Mouse (Mus musculus): ENCODE results near the gene Grifin.

Grifin gene

DNA sequence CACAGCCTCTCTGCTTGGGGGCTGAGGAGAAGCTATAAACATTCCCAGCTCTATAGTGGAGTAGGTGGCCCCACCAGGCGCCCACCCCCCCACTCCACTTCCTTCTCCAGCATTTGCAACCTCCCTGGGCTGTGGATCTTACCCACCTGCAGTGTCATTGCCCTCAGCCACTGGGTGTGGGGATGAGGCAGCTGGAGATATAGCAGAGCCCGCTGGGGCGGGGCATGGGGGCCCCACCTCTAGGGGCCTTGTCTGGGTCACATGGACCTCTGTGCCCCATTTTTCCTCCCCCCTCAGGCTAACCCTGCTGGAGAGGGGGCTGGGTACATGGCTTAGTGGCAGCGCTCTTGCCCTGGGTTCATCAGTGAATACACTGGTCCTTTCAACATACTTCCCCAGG is at the start of gene Grifin:
Gene Grifin, minus strand, starts transcription at position 176 of the 400 bp plus-strand sequence.
- DNase-seq (ENCODE audit: low spot score in 2 of 2): no peak

DNA sequence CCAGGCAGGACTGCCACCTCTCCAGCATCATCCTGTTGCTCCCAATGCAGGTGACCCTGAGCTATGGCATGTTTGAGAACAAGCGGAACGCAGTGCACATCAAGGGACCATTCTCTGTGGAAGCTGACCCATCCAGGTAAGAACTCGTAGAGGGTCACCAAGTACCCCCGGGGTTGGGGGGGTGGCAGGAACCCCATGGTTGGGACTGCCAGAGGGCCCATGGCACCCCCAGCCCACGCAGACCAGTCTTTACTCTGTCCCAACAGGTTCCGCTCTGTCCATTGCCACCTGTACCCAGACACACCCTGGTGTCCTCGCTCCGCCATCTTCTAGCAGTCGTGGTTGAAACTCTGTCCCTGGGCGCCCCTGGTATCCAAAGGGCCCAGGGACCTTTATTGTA is 49.3 kb upstream of the Grifin start:
- DNase-seq (ENCODE audit: low spot score in 2 of 2): no peak

DNA sequence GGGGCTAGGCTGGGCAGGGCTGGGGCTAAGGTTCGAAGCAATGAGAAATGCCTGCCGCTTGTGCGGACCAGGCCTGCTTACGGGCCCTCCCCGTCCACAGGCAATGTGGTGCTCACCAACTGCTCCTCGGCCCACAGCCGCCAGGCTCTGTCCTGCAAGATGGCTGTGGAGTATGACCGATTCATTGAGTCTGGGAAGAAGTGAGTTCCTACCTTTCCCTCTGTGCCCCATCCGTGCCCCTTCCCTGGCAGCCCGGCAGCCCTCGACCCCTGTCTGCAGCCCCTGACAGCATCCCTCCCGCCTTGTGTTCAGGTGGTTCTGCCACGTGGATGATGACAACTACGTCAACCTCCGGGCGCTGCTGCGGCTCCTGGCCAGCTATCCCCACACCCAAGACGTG is 47.3 kb upstream of the Grifin start:
- no peak for DNase-seq (ENCODE audit: low spot score in 2 of 2)

DNA sequence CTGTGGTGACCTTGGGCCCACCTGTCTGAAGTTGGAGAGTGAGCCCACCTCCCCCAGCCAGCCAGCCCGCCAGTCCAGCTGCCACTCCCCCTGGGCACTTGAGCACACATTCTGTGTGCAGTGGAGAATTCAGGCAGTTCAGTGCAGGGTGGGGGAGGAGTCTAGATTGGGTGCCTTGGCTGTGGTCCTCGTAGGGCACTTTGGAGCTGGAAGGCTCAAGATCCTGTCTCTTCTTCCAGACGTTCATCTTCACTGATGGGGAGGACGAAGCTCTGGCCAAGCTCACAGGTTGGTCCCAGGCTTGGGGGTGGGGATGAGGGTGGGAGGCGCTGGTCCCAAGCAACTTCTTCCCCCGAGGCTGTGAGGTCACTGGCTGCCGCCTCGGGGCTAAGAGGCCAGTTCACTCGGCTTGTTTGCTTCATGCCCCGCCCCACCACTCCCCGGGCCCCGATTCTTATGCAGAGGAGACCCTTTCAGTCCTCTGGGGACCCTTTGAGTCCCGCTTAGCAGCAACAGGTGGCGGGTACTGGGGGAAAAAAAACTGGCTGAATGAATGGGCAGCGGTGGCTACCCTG is 46.8 kb upstream of the Grifin start:
- DNase-seq (ENCODE audit: low spot score in 2 of 2): no peak

DNA sequence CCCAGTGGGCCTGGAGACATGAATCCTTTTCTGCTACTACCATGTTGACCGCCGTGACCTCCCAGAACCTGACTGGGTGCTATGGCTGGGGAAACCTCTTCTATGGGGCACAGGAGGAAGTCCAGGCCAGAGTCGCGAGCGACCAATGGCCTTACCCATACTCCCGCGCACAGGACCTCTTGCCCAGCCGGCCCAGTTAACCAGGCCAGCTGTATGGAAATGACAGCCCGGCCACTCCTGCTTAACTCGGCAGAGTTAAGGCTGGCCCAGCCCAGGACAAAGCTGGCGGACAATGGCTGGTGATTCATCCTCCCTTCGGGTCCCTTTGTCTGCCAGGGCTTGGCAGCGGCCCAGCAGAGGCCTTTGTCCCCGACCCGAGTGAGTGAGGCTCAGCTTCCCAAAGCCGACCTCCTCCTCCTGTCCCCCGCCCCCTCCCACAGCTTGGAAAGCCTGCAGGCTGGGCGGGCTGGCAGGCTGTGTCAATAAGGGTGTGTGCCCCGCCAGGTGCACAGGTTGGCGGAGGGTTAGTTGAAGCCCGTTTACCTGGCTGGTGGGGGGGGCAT is 46.2 kb upstream of the Grifin start:
- no peak for DNase-seq (ENCODE audit: low spot score in 2 of 2)

DNA sequence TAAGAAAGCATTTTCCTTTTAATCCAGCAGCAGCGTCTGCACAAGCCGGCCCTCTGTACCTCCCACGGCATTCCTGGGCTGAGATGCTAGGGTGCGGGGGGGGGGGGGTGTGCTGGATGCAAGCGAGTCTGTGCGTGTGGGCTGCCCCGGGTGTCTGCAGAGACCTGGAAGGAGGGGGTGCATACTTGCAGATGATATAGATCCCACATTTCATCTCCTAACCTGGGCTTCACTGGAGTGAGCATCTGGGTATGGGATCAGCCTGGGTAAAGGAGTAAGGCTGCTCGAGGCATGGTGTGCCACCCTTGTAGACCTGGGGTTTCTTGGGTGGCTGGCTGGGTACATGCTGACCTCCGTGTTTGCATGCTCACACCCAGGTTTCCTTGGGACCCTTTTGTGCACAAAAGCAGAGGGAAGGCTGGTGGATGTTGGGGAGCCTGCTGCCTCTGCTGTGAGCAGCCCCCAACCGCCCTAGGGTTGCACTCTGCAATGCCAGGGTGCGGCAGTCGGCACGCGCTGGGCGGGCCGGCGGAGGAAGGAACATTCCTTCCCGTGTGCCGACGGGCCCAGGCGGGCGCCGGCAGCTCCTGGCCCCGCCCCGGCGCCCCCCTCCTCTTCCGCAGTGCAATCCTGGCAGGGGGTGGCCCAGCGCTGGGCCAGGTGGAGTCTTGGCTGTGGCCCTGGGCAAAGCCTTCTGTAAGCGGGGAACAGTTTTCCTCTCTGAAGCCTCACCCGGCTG is 45.6 kb upstream of the Grifin start:
- DNase-seq (ENCODE audit: low spot score in 2 of 2): no peak

DNA sequence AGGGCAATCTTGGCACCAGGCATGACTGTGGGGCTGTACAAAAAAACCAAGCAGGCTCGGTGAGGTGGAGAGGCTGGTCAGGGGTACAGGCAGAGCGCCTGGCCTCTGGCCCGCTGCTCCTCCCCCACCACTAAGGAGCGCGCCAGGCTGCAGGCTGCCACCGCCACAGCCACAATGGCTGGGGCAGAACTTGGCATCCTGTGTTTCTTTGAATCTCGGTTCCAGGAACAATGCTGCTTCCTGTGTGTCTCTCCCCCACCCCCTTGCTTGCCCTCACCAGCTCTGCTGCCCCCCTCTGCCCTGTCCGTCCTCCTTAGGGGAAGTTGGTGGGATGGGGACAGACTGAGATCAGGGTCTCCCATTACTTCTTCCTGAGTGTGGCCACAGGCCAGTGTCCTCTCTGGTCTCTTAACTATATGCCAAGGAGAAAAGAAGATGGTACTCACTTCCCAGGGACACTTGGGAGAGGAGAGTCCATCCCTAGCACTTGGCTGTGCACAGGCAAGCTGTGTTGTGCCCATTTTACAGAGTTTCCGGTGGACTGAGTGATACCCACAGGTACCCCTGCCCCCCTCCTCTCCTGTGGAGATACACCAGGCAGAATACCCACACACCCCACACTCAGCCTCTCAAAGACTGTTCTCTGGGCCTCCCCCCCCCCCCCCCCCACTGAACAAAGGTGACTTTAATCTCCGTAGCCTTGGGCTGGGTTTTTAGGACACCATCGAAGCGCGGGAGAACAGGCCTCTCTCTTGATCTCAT is 44.8 kb upstream of the Grifin start:
- DNase-seq (ENCODE audit: low spot score in 2 of 2): no peak

DNA sequence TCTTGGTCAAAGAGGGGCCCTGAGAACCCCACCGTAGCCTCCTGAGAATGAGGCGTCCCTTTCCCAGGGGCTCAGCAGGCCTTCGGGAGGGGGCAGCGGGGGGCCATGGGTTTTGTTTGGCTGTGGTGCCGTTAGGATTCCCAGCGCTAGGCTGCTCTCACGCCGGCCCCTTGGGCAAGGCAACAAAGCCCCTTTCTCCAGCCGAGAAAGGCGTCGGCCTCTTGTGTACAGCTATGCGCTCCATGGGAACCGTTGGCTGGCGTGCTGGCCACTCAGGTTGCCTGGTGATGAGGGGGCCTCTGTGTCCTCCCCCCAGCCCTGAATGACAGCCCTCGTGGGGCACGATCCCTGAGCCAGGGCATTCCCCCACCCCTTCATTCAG is 43.8 kb upstream of the Grifin start:
- DNase-seq (ENCODE audit: low spot score in 2 of 2): no peak

DNA sequence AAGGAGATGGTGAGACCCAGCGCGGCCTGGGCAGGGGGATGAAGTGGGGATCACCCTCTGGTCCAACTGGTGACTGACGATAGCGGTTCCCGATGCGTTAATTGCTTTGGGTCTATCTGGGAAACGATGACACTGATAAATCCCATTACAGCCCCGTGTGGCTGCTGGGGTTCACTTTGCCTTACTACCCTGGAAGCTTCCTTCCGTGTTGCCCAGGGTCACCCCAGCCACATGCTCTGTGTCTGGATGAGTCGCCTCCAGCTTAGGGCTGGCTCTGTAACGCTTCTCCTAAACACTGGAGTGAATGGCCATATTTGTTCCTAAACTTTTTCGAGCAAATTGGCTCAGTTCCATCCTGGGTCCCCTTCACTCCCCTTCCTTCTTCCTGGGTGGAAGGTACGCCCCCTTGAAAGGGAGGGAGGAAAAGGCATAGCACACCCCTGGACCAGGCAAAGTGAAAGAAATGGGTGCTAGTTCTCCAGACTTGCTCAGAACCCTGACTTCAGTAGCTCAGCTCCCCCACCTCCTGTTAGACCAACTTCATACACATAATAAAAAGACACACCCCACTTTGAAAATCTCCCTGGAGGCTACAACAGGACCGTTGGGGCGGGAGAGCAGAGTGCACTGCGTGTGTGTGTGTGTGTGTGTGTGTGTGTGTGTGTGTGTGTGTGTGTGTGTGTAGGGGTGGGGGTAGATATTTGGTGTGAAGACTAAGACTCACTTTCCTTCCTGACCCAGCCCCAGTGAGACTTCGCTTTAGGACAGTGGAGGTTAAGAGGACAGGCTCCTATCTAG is 43.2 kb upstream of the Grifin start:
- DNase-seq (ENCODE audit: low spot score in 2 of 2): no peak

DNA sequence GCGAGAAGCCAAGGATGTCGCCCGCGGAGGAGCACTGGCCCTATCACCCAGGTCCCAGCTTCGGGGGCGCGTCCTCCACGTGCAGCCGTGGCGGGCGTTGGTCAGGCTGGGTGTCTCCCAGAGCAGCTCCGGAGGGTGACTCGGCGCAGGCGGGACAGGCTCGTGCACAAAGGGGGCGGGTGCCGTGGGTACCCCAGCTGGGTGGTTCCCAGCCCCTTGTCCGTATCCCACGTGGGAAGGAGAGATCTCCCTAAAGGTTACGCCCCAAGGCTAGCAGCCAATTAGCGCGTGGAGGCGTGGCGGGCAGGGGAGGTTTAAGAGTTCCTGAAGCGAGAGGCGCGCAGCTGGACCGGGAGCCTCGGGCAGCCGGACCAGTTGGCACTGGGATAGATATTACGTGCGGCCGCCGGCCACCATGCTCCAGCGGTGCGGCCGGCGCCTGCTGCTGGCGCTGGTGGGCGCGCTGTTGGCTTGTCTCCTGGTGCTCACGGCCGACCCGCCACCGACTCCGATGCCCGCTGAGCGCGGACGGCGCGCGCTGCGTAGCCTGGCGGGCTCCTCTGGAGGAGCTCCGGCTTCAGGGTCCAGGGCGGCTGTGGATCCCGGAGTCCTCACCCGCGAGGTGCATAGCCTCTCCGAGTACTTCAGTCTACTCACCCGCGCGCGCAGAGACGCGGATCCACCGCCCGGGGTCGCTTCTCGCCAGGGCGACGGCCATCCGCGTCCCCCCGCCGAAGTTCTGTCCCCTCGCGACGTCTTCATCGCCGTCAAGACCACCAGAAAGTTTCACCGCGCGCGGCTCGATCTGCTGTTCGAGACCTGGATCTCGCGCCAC is 42.3 kb upstream of the Grifin start, which contains the start of gene Lfng:
Gene Lfng, plus strand, starts transcription at position 320 of the 835 bp plus-strand sequence.
- DNase-seq (ENCODE audit: low spot score in 2 of 2): peak; percentile 72 to 77

DNA sequence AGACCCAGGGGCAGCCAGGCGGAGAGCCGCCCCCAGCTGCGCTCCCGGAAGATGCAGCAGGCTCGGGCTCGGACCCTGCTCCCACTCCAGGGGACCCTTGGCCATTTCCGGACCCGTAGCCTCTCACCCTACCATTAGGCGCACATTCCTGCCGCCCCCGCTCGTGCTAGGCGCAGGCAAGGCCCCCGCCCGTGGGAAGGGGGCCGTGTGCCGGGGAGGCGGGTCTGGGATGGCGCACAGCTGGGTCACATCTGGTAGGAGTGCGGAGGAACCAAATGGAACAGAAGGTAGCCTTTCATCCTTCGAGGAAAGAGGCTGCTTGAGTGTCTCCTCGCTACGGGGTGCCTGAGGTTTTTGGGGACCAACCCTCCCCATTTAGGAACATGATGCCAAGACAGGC is 41.5 kb upstream of the Grifin start:
- no peak for DNase-seq (ENCODE audit: low spot score in 2 of 2)

DNA sequence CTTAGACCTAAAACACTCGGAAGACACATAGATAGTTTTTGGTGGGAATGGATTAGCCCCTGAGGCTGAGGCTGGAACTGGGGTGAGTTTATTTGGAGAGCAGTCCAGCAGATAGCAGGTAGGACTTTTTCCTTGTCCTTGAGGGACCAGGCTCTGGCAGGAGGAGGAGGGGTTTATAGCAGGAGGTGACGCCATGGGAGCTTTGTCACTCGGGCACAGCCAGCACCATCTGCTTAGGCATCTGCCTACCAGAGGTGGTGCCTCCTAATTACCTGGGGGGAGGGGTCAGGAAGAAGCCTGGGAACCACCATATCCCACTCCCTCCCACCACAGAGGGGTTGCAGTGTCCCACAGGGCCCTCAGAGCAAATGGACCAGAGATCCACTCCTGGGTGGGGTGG is 40.4 kb upstream of the Grifin start:
- no peak for DNase-seq (ENCODE audit: low spot score in 2 of 2)

DNA sequence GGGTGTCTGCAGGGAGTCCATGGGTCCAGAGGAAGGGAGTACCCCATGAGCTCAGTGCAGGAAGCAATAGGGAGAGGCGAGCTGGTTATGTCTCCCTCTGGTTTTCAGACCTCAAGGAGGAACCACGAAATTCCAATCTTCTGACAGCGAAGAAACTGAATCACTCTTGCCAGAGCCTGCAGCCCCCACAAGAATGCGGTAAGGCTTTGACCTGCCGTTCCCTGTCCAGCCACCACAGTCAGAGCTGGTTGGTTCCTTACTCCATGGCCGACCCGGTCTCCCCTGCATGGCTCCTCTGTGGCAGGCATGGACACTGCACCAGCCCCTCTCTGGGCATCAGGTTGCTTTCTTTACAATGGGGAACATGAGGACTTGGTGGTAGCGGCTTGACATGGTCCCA is 39.5 kb upstream of the Grifin start:
- DNase-seq (ENCODE audit: low spot score in 2 of 2): no peak

DNA sequence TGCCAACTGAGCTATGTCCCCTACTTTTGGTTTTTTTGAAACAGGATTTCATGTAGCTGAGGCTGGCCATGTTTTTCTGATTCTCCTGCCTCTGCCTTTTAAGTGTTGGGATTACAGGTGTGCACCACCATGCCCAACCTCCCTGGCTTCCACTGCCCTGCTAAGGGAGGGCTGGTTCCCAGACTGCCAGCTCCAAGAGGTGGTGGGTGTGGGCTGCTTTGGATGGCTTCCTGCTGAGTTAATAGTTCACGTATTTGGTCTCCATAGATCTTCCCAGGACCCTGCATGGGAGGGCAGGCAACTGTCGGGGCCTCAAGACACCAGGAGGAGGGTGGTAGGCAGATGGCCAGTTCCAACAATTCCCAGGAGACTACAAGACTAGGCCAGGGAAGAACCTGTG is 37.7 kb upstream of the Grifin start:
- no peak for DNase-seq (ENCODE audit: low spot score in 2 of 2)

DNA sequence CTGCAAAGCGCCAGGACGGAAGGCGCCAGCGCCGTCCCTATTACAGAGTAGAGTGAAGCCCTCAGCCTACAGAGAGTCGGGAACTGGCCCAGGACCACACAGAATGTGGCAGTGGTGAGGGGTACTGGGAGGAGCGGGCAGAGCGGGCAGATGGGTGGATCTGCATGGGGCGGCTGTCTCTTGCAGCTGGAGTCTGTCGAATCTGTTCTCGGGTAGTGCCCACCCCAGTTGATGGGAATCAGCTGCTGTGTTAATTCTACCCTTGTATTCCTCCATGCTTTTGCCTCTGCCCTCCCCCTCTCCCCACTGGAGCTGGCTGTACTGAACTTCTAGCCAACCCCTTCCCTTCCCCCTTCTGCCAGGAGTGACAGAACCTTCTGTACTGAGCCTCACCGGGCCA is 36.8 kb upstream of the Grifin start:
- no peak for DNase-seq (ENCODE audit: low spot score in 2 of 2)

DNA sequence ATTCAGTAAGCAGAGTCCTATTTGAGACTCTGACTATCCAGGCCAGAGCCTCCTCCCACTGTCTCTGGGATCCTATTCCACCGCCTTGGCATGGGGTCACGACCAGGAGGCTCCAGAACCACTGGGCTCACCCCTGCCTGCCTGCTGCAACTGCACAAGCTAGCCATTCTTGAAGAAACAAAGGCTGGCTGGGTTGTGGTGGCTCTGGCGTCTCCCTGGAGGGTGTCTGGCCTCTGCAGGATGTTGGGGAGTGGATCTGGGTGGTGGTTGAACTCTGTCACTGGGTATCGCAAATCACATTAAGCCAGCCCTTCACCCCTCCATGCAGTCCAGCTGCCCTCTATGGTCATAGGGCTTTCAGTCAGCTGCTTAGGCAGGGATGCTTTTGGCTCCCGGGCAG is 35.1 kb upstream of the Grifin start:
- no peak for DNase-seq (ENCODE audit: low spot score in 2 of 2)

DNA sequence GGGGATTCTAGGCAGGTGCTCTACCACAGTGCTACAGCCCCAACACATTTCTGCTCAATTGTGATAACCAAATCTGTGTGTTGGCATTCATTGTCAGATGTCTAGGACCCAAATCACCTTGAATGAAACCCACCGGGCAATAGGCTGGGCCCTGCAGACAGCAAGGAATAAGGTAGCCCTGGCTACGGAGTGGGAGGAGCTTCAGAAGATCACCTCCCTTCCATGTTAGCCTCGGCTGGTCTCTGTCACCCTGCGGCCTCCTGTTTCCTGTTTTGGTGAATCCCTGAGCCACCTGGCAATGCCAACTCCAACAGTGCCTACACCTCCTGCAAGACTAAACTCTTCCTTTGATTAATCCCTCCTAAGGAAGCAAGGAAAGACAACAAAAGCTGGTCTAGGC is 32.9 kb upstream of the Grifin start:
- no peak for DNase-seq (ENCODE audit: low spot score in 2 of 2)

DNA sequence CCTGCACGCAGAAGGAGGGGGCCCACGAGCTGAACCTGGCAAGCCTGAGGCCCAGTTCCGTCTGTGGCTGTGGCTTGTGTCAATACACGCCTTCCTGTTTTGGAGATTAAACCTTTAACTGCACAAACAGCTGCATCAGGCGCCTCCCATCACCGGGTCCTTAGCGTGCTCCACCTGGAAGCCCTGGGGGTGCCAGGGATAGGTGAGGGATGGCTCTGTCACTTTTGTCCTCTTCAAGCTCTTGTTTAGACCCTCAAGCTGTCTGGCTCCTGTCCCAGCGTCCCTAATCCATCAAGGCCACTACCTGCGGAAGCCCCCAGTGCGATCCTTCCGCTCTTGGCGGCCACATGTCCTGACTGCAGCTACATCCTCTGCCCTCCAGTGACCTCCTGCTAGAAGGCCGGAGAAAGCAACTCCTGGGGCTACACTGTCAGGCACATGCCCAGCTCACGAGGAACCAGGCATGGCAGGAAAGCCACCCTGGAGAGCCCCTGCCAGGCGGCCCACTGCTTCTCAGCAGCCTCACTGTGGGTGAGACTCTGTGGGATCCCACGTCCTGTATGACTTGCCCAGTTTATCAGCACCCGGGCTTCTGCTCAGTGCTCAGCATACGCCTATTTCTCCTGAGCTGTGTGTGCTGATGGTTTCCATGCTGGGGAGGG is 32.2 kb upstream of the Grifin start:
- no peak for DNase-seq (ENCODE audit: low spot score in 2 of 2)

DNA sequence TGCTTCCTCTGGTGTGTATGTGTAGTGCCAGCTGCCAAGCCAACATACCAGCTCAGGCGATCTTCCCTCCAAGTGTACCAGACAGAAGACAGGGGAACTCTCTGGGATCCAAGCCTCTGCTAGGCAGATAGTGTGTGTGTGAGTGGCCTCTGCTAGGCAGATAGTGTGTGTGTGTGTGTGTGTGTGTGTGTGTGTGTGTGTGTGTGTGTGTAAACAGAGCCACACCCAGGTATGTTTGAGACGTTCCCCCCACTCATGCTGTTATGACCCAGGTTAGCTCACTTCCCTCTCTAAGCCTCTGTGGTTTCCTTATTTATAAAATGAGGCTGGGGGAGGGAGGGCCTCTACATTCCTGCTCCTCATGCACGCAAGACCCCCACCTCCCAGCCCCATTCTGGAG is 31.6 kb upstream of the Grifin start:
- DNase-seq (ENCODE audit: low spot score in 2 of 2): no peak

DNA sequence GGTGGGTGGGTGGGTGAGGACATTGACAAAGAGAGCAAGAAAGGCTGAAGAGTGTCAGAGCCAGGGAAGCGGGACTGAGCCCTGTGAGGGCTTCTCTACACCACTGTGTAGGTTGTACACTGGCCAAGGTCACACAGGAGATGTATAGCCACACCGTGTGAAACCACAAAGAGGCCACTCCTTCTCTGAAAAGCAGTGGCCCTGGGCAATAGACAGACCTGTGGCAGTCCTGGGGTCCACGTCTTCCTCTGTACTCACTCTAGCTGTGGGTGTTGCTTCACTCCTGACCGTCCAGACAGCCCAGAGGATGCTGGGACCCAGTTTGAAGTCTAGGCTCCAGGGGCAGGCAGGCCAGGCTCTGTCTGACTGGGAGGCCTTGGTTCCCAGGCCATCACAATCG is 30.0 kb upstream of the Grifin start:
- no peak for DNase-seq (ENCODE audit: low spot score in 2 of 2)

Measured in frontal cortex, postnatal 36 days (tissue).